Mouse (Mus musculus) lung, adult 2 months (tissue): Measurements from ENCODE around the gene Klhl42.

ENCODE experiments used
- CTCF ChIP-seq: fragments of 200-500 bp; IDR thresholded peaks from 2 replicates; pipeline ENCODE4 v1.5.1; 2011; ENCODE audit warnings: mild to moderate bottlenecking, low read length, control low read depth; ENCODE audit not compliant: insufficient read depth
- POLR2A ChIP-seq: fragments of 200-500 bp; IDR thresholded peaks from 2 replicates; pipeline ENCODE4 v1.6.1; 2011; ENCODE audit warnings: low read depth, mild to moderate bottlenecking, control low read depth, low read length, borderline replicate concordance; ENCODE audit errors: extremely low read depth

- no peak for TF ChIP-seq POLR2A
- no peak for TF ChIP-seq CTCF
These were observed 5.7 kb upstream of the Klhl42 start for GRCm38 (mm10) chr6:147085398-147086040.
